Mouse (Mus musculus) CD8-positive naive resting alpha-beta T cell, adult 2 months (primary cell): ENCODE data around the gene Ptpn11.
"Not testable (repeated sequence)": the region's sequence is repeated elsewhere in the genome, so short reads cannot be mapped to it uniquely, and the experiment has no call there.

Experiments used
- DNase-seq, 2 experiments: peaks; one replicate each; pipeline ENCODE4 v3.0.0; 2022; ENCODE audit warnings: low read depth in 2 of 2, low spot score in 2 of 2

The Ptpn11 gene

DNA sequence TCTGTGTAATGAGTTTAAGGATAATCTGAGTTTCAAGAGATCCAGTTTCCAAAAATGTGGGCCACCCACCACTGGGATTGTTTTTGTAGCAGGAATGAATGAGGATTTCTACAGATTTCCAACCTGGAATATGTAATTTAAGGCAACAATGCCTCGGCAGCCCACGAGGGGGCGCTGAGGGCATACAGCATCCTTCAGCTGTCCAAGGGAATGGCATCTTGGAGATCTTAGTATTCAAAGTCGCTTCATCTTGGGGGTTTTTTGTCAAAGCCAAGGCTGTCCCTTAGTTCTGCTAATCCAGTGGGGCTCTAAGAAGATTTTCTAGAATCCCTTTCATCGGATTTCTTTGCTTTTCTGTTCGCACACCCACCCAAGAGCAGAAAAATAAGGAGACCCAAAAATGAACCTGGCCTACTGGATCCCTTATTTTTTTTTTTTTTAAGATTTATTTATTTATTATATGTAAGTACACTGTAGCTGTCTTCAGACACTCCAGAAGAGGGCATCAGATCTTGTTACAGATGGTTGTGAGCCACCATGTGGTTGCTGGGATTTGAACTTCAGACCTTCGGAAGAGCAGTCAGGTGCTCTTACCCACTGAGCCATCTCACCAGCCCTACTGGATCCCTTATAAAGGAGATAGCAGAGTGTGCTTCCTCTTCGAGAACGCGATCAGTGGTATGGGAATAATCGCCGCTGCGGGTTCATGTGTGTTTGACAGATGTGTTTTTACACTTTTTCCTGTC is 24.4 kb upstream of the Ptpn11 start:
- DNase-seq = peak; percentile 47 to 57

DNA sequence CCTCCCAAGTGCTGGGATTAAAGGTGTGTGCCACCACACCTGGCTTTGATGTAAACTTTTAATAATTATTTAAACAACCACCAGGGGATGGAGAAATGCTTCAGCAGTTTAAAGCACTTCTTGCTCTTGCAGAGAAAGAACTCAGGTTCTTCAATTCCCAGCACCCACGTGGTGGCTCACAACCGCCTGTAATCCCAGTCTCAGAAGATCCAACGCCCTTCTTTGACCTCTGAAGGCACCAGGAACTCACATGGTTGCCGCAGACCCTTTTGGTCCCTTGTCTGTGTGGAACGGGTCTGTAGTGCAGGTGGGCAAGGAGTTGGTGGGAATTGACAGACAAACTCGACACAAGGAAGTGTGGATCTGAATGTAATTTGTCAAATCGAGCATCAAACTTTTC is 23.5 kb upstream of the Ptpn11 start:
- no peak for DNase-seq

DNA sequence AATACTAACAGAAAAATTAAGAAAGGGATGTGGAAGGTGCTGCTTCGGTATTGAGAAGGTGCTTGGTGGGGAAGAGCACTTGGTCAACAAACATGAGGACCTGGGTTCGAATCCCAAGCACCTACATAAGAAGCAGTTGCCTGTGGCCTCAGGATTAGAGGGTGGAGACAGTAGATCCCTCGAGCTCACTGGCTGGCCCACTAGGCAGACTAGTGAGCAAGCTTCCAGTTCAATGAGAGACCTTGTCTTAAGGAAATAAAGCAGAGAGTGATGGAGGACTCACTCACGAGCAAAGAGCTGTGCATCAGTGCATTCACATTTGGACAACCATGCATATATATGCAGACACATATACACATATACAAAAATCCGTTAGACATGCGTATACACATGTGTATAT is 20.9 kb upstream of the Ptpn11 start:
- DNase-seq = no peak

DNA sequence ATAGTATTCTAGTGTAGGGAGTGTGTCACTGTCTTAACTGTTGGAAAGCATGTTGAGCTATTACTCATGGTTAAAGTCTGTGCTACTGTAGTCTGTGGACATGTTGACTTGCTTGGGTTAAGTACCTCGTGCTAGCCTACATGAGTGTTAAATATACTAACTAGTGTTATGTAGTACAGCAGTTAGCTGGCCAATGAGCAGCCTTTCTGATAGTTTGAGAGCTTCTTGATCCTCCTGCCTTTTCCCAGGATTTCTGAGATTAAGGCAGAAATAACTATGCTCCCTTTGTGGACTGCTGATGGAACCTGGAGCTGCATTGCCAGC is 19.4 kb upstream of the Ptpn11 start:
- no peak for DNase-seq

DNA sequence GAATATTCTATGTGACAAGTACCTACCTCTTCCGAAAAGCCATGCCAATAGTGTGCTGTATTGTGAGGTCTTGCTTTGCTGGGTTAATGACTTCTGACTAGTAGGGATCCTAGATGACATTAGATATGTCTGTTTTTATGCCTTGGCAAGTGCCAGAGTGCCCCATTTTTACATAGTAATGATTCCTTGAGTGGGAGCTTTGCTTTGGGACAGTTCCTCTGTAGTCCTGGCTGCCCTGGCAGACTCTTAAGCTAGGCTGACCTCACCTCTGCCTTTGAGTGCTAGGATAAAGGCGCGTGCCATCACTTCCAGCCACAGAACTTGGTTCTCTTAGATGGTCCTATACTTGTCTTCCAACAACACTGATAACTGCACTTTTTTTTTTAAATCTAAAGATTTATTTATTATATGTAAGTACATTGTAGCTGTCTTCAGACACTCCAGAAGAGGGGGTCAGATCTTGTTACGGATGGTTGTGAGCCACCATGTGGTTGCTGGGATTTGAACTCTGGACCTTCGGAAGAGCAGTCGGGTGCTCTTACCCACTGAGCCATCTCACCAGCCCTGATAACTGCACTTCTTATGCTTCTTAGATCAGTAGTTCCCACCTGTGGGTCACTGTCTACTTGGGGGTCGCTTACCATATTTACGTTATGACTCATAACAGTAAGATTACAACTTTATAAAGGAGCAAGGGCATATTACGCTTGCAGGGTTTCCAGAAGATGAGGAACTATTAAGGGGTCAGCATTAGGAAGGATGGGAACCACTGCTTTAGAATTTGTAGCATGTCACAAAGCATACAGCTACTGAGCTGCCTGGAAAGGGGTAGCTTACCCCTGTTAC is 18.8 kb upstream of the Ptpn11 start:
- DNase-seq = no peak

DNA sequence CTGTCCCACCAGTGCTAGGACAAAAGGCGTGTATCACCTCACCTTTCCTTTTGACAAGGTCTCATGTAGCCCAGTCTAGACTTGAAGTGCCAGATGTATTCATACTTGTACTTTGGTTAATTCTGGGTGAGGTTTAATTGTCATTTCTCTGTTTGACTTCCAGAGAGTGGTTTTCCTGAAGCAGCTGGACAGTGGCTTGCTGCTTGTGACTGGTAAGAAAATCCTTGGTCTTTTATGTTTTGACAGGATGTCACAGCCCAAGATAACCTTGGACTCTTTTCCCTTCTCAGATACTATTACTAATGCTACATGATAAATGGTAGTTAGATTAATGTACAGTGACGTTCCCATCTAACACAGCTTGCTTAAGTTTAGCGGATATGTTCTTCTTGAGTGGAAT is 15.8 kb upstream of the Ptpn11 start:
- no peak for DNase-seq

DNA sequence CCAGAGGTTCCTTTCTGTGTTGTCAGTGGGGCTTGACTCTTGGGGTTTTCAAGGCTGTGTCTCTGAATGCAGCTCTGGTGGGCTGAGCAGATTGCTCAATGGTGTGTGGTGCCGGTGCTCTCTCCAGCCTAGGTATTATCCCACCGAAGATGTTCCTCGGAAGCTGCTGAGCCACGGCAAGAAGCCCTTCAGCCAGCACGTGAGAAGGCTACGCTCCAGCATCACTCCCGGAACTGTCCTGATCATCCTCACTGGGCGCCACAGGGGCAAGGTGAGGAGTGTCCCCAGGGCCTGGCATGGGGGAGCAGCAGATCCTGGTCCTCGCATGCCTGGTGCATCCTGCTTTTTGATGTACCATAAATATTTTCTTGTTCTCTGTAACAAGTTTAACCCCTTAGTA is 15.3 kb upstream of the Ptpn11 start:
- DNase-seq = no peak

DNA sequence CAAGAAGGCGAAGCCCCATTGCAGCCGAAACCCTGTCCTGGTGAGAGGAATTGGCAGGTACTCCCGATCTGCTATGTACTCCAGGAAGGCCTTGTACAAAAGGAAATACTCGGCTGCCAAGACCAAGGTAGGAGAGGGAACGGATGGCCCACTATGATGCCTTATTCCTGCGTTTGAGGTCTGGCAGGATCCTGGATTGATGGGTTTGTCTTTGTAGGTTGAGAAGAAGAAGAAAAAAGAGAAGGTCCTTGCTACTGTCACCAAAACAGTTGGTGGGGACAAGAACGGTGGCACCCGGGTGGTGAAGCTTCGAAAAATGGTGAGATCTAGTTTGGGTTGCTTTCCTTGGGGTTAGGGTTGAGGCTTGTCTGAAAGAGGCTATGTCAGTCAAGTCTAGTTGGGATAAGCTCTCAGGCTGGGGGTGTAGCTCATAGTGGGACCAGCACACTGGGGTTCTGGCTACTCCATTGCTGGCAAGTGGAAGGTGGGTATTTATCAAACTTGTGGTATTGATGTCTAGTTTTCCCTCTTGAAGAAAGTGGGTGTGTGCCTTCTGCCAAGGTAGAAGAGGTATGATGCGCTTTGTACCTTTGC is 14.4 kb upstream of the Ptpn11 start:
- not testable (repeated sequence) for DNase-seq

DNA sequence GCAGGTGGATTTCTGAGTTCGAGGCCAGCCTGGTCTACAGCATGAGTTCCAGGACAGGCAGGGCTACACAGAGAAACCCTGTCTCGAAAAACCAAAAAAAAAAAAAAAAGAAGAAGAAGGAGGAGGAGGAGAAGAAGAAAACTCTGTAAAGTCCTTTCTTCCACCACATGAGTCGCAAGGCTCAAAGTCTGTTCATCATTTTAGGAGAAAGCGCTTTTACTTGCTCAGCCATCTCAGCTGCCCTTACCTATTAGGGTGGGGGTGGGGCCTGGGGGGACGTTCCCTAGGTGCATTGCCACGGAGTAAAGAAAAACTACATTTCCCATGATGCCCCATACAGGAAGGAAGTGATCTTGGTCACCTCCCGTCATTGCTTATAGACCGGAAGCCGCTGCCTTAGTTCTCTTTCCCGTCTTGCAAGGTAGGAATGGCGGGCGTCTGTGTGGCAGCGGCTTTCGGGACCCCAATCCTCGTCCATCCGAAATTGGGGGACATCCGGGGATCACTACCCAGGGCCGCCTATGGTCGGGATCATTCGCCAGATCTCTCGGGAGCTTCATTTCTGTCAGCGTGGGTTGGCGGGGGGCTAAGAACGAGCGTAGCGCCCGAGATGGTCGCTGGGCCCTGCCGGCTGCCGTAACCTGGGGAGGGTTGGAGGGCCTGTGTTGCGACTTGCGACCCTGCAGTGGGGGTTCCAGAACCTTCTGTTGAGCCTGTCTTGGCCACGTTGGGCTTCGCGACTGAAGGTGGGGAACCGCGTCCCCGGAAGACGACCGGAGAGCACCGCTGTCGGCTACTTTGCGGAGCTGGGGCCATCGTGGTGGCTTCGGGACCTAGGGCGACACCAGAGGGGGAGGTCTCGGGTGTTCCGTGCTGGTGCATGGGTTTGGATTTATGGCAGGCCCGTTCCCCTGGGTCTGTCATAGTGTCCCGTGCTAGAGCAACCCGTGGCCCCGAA is 13.2 kb upstream of the Ptpn11 start, which contains the start of gene Rpl6:
Rpl6 (plus strand) TSS at position 350 of the 958 bp plus-strand sequence.
- DNase-seq = peak; percentile 72 to 78

DNA sequence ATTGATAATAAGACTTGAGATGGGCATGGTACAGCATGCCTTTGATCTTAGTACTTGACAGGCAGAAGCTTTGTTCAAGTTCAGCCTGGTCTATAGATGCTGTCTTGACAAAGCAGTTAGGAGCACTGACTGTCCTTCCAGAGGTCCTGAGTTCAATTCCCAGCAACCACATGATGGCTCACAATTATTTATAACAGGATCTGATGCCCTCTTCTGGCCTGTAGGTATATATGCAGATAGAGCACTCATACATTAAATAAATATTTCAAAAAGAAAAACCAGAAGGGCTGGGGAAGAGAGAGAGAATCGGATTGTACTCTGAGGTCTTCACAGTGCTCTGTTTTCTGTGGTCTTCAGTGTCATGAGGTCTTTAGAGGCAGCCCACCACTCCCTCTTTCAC is 11.3 kb upstream of the Ptpn11 start:
- no peak for DNase-seq

DNA sequence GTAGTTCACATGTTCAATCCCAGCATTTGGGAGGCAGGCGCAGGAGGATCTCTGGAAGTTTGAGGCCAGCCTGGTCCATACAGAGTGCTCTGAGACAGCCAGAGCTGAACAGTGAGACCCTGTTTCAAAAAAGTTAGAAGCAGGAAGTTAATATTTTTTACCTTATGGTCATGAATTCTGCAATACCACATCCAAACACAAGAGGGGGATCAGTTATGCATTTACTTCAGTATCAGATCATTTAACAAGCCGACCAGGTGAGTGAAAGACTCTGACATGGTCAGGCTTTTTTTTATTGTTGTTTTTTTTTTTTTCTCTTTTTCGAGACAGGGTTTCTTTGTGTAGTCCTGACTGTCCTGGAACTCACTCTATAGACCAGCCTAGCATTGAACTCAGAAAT is 10.5 kb upstream of the Ptpn11 start:
- peak; percentile 44 to 69 for DNase-seq

DNA sequence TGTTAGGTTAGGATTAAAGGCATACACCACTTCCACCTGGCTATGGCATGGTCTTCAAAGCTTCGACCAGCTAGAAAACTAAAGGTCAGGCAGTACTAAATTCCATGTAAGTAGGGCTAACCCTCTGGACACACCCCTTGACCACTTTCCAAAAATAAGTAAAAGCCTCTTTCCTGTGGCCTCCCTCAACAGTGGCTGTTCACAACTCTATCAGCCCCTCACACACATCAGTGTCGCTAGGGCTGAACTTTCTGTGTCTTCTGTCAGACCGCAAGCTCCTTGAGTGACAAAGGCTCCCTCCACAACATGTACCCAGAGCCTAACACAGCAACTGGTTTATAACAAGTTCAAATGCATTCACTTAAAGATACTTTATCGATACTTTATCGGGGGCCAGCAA is 7.2 kb upstream of the Ptpn11 start:
- no peak for DNase-seq

DNA sequence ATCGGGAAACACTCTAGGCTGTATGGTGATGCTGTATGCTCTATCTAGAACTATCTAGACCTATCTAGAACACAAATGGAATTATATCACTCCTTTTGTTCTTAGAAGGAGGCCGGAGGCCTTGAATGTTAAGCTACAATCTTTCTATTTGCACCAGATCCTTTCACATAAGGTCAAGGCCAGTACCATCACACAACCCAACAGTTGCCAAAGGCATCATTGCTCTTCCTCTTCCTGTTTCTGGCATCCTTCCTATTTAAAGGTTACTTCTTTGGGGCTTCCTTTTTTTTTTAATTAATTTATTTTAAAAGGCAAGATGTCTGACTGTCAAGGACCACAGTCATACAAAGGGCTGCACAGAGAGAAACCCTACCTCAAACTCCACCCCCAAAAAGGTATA is 6.1 kb upstream of the Ptpn11 start:
- DNase-seq = no peak

DNA sequence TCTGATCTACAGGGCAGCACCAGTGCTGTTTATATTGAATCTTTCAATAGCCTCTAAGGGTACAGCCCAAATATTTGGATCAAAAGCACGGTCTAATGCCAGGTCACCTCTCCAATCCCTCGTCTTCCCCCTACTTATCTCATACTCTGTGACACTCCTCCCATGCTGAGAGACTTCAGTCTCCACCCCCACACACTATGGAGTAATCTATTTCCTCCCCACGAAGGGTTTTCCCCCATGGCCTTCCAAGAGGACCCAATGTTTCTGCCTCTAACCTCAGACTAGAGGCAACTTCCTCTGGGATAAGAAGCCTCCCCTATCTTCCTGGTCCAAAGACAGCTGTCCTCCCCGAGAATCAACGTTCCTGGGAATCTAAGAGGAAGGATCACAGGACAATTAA is 5.6 kb upstream of the Ptpn11 start:
- DNase-seq = no peak

DNA sequence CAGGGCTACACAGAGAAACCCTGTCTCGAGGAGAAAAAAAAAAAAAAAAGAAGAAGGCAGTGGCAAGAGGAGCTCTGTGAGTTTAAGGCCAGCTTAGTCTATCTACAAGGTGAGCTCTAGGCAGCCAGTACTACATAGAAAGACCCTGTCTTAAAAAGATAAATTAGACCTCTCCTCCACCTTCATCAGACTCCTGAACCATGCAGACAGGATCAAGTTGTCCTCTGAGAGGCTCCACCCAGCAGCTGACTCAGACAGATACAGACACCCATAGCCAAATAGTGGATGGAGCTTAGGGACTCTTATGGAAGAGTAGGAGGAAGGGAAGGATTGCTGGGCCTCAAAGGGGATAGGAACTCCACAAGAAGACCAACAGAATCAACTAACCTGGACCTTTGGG is 3.0 kb upstream of the Ptpn11 start:
- DNase-seq = no peak

DNA sequence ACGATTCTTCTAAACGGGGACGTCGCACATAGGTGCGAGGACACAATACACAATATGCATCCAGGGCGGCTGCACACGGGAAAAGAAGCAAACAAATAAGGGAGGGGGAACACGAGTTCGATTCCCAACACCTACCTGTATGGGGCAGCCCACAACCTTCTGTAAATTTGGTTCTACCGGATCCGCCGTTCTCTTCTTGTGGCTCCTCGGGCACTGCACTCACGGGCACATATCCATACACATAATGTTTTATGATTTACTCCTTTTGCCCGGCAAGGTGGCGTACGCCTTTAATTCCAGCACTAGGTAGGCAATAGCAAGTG is 348 bp upstream of the Ptpn11 start:
- DNase-seq = no peak

DNA sequence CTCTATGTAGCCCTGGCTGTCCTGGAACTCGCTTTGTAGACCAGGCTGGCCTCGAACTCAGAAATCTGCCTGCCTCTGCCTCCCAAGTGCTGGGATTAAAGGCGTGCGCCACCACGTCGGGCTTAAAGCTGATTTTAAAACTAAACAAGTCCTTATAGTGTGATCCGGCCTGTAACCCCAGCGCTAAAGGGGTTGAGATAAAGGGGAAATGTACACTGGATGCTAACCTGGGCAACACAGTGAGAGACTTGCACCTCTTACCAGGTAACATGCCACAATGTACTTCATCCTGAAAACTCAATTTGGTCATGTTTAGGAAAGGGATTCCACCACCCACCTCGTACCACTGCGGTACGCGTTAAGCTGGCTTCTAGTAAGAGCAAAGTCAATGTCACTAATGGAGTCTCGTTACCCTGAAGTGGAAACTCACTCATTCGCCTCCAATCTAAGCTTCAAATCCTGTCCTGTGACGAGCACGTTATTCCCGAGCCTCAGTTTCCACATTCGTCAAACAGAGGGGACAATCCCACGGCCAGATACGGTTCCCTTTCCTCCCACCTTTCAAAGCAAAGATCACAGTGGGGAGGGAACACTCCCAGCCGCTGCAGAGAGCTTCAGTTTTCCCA is 874 bp downstream of the Ptpn11 start:
- DNase-seq = no peak

DNA sequence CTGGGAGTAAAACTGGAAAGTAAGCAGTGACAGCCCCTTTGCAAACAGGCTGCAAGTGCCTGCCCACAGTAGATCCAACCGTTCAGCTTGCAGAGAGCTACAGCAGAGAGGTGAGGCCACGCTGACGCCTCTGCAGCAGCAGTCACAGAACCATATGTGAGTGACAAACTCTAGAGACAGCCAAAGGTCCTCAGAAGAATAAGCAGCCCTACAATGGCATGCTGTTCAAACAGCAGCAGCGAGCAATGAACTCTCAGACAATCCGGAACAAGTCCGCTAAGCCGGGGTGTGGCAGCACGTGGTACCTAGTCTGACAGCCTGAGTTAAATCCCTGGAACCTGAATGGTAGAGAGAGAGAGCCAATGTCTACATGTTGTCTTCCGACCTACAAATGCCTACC is 2.0 kb downstream of the Ptpn11 start:
- DNase-seq = no peak

DNA sequence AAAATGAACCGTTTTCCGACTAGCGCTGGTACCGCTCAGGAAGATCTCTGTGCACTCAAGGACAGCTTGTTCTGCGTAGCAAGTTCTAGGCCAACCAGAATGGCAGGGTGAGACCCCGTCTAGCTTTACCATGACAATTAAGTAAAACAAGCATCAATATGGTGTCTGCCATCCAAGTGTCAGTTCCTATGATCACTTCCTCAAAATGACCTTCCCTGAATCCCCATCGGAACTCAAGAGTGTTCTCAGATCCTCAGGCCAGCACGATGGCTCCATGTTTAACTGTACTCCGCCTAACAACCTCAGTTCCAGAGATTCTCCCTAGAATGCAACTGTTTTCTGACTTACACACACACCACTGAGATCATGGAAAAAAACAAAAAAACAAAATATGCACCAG is 2.9 kb downstream of the Ptpn11 start:
- no peak for DNase-seq

DNA sequence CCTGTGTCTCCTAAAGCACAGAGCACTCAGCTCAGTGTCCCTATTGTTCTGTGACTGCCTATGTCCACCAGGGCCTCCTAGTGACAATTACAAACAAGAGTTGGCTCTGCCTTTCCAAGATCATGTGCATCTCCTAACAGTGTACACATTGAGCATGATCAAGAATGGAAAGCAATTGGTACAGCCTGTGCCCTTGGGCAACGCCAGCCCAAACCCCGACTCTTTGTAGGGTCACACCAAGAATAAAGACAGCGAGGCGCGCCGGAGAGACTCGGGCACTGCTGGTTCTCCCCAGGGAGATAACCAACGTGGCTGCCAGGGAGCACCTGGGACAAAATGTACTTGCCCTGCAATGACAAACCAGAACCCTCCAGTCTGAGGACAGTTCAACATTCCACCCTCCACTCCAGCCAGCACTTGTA is 3.6 kb downstream of the Ptpn11 start:
- DNase-seq = no peak
